Mouse (Mus musculus): ENCODE measurements around the gene Med16.

Gene Med16

GRCm38 (mm10) chr10:79857894-79858293 lies 50.8 kb downstream of the Med16 start:
- H3K27me3 ChIP-seq (ENCODE audit: control insufficient read depth, insufficient read depth, low read length, poor library complexity, severe bottlenecking), result no peaks in the 10 kb centered on the region
- DNase-seq (ENCODE audit: low read depth, low spot score), result no peak
- peaks cover 25% of the 10 kb centered on the region for H3K36me3 ChIP-seq (ENCODE audit: control insufficient read depth, insufficient read depth, low read length, poor library complexity, severe bottlenecking)

GRCm38 (mm10) chr10:79857452-79857811 lies 51.3 kb downstream of the Med16 start:
- no peaks in the 10 kb centered on the region for H3K27me3 ChIP-seq (ENCODE audit: control insufficient read depth, insufficient read depth, low read length, poor library complexity, severe bottlenecking)
- H3K36me3 ChIP-seq (ENCODE audit: control insufficient read depth, insufficient read depth, low read length, poor library complexity, severe bottlenecking), result peaks cover 25% of the 10 kb centered on the region
- DNase-seq (ENCODE audit: low read depth, low spot score), result peak; percentile 79

- no peaks in the 10 kb centered on the region for H3K27me3 ChIP-seq (ENCODE audit: control insufficient read depth, insufficient read depth, low read length, poor library complexity, severe bottlenecking)
- H3K36me3 ChIP-seq (ENCODE audit: control insufficient read depth, insufficient read depth, low read length, poor library complexity, severe bottlenecking), result peaks cover 21% of the 10 kb centered on the region
- DNase-seq (ENCODE audit: low read depth, low spot score), result no peak
These were observed 51.8 kb downstream of the Med16 start for GRCm38 (mm10) chr10:79856704-79857451.

GRCm38 (mm10) chr10:79856280-79856679 lies 52.4 kb downstream of the Med16 start:
- no peak for DNase-seq (ENCODE audit: low read depth, low spot score)
- H3K27me3 ChIP-seq (ENCODE audit: control insufficient read depth, insufficient read depth, low read length, poor library complexity, severe bottlenecking), result no peaks in the 10 kb centered on the region
- peaks cover 19% of the 10 kb centered on the region for H3K36me3 ChIP-seq (ENCODE audit: control insufficient read depth, insufficient read depth, low read length, poor library complexity, severe bottlenecking)

GRCm38 (mm10) chr10:79855558-79856184 lies 53.1 kb downstream of the Med16 start:
- Histone ChIP-seq H3K36me3 (ENCODE audit: control insufficient read depth, insufficient read depth, low read length, poor library complexity, severe bottlenecking) (peaks cover 15% of the 10 kb centered on the region), H3K27me3 (ENCODE audit: control insufficient read depth, insufficient read depth, low read length, poor library complexity, severe bottlenecking) (no peaks in the 10 kb centered on the region)
- no peak for DNase-seq (ENCODE audit: low read depth, low spot score)

- Histone ChIP-seq H3K36me3 (ENCODE audit: control insufficient read depth, insufficient read depth, low read length, poor library complexity, severe bottlenecking) (peaks cover 9% of the 10 kb centered on the region), H3K27me3 (ENCODE audit: control insufficient read depth, insufficient read depth, low read length, poor library complexity, severe bottlenecking) (no peaks in the 10 kb centered on the region)
- DNase-seq (ENCODE audit: low read depth, low spot score), result peak; percentile 74
These were observed 53.8 kb downstream of the Med16 start for GRCm38 (mm10) chr10:79854801-79855541.

- Histone ChIP-seq H3K27me3 (ENCODE audit: control insufficient read depth, insufficient read depth, low read length, poor library complexity, severe bottlenecking) (no peaks in the 10 kb centered on the region), H3K36me3 (ENCODE audit: control insufficient read depth, insufficient read depth, low read length, poor library complexity, severe bottlenecking) (peaks cover 1% of the 10 kb centered on the region)
- peak; percentile 100 for DNase-seq (ENCODE audit: low read depth, low spot score)
These were observed 54.6 kb downstream of the Med16 start, which contains the start of gene Ptbp1 for GRCm38 (mm10) chr10:79853860-79854795. TSS of gene Ptbp1 (plus strand) at chr10:79854427.

GRCm38 (mm10) chr10:79853392-79853791 lies 55.3 kb downstream of the Med16 start:
- H3K27me3 ChIP-seq (ENCODE audit: control insufficient read depth, insufficient read depth, low read length, poor library complexity, severe bottlenecking), result no peaks in the 10 kb centered on the region
- H3K36me3 ChIP-seq (ENCODE audit: control insufficient read depth, insufficient read depth, low read length, poor library complexity, severe bottlenecking), result no peaks in the 10 kb centered on the region; the same call in 1 of the 2 replicates
- no peak for DNase-seq (ENCODE audit: low read depth, low spot score)

- no peak for DNase-seq (ENCODE audit: low read depth, low spot score)
- no peaks in the 10 kb centered on the region for H3K27me3 ChIP-seq (ENCODE audit: control insufficient read depth, insufficient read depth, low read length, poor library complexity, severe bottlenecking)
These were observed 55.9 kb downstream of the Med16 start for GRCm38 (mm10) chr10:79852827-79853226.

GRCm38 (mm10) chr10:79852107-79852789 lies 56.5 kb downstream of the Med16 start:
- DNase-seq (ENCODE audit: low read depth, low spot score), result no peak
- no peaks in the 10 kb centered on the region for H3K27me3 ChIP-seq (ENCODE audit: control insufficient read depth, insufficient read depth, low read length, poor library complexity, severe bottlenecking)
- no peaks in the 10 kb centered on the region; the same call in 1 of the 2 replicates for H3K36me3 ChIP-seq (ENCODE audit: control insufficient read depth, insufficient read depth, low read length, poor library complexity, severe bottlenecking)

More at GRCm38 (mm10) chr10:79852827-79853226, 55.9 kb downstream of the Med16 start:
- H3K36me3 ChIP-seq (ENCODE audit: control insufficient read depth, insufficient read depth, low read length, poor library complexity, severe bottlenecking), result no peaks in the 10 kb centered on the region; the same call in 1 of the 2 replicates

- no peaks in the 10 kb centered on the region; the same call in 1 of the 2 replicates for H3K36me3 ChIP-seq (ENCODE audit: control insufficient read depth, insufficient read depth, low read length, poor library complexity, severe bottlenecking)
- DNase-seq (ENCODE audit: low read depth, low spot score), result no peak
These were observed 57.1 kb downstream of the Med16 start for GRCm38 (mm10) chr10:79851653-79852052.

GRCm38 (mm10) chr10:79849941-79850628 lies 58.6 kb downstream of the Med16 start:
- DNase-seq (ENCODE audit: low read depth, low spot score), result peak; percentile 50
- Histone ChIP-seq H3K27me3 (ENCODE audit: control insufficient read depth, insufficient read depth, low read length, poor library complexity, severe bottlenecking) (no peaks in the 10 kb centered on the region), H3K36me3 (ENCODE audit: control insufficient read depth, insufficient read depth, low read length, poor library complexity, severe bottlenecking) (no peaks in the 10 kb centered on the region)

More at GRCm38 (mm10) chr10:79851653-79852052, 57.1 kb downstream of the Med16 start:
- no peaks in the 10 kb centered on the region for H3K27me3 ChIP-seq (ENCODE audit: control insufficient read depth, insufficient read depth, low read length, poor library complexity, severe bottlenecking)

- DNase-seq (ENCODE audit: low read depth, low spot score), result no peak
- H3K27me3 ChIP-seq (ENCODE audit: control insufficient read depth, insufficient read depth, low read length, poor library complexity, severe bottlenecking), result no peaks in the 10 kb centered on the region
- no peaks in the 10 kb centered on the region for H3K36me3 ChIP-seq (ENCODE audit: control insufficient read depth, insufficient read depth, low read length, poor library complexity, severe bottlenecking)
These were observed 62.2 kb downstream of the Med16 start for GRCm38 (mm10) chr10:79846553-79846952.

Measured in splenic B cell, adult 2 months (primary cell).